Mouse (Mus musculus): Measurements from ENCODE around the gene Neu2.

GRCm38 (mm10) chr1:87521523-87521922 lies 11.8 kb downstream of the Neu2 start:
- TF ChIP-seq POLR2A (IDR thresholded peaks at IDR 0.05; ENCODE audit: low read depth, low read length) (no peak), CTCF (IDR thresholded peaks at IDR 0.05; ENCODE audit: extremely low read depth, insufficient read depth, insufficient read length, insufficient replicate concordance) (no peak)
